Mouse (Mus musculus) thymus, adult 18-20 months (tissue): Measurements from ENCODE around the gene Prap1.

ENCODE experiments used
- DNase-seq, 2 experiments: peaks; one replicate each; pipeline ENCODE4 v3.0.0; 2022; ENCODE audit warnings: mixed read lengths in 2 of 2

The Prap1 gene

DNA sequence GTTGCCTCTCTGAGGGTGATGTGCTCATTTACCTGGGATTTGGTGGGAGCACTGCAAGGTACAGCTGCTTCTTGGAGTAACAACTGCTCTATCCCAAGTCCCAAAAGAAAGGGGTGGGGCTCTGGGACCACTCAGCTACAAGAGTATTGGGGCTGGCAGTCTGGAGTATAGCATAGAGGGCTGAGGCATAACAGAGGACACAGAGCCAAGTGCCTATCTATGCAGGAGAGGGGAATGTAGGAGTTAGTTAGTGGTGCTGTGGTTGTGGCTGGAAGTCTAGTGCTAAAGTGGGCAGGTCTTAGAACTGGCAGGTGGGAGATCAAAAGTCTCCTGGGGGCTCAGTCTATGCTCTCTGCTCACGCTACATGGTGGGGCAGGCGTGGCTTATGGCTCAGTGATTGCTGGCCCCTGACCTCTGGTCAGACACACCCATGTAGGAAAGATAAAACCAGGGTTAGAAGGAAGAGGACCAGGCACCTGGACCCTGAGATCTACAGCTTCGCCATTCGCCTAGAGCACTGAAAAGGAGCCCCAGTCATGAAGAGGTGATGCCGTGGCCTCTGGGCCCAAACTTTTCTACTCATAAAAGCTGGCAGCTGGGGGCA, at the start of gene Prap1:
Prap1 (plus strand) TSS at position 472 of the 605 bp plus-strand sequence.
- DNase-seq: no peak

DNA sequence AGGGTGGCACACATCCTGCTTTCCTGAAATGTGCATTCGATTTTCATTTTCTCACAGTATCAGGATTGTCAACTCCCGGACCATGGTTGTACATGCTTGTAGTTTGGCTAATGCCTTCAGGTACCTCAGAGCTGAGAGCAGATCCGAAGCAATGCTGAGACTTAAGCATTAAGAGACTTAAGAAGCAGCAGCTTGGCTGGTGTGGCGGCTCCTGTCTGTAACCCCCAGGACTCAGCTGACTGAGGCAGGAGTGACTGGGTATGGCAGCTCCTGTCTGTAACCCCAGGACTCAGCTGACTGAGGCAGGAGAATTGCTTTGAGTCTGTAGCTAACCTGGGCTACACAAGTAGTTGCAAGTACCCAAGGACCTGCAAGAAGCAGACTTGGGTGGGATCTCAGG, 47.6 kb upstream of the Prap1 start:
- DNase-seq: no peak

- no peak for DNase-seq
Measured at GRCm38 (mm10) chr7:140047811-140048311, 45.3 kb upstream of the Prap1 start.

GRCm38 (mm10) chr7:140048361-140049114, 44.7 kb upstream of the Prap1 start, which contains the start of gene Msx3:
Msx3 (minus strand) TSS chr7:140049089.
- no peak for DNase-seq

GRCm38 (mm10) chr7:140049115-140049689, 44.0 kb upstream of the Prap1 start:
- DNase-seq: no peak

DNA sequence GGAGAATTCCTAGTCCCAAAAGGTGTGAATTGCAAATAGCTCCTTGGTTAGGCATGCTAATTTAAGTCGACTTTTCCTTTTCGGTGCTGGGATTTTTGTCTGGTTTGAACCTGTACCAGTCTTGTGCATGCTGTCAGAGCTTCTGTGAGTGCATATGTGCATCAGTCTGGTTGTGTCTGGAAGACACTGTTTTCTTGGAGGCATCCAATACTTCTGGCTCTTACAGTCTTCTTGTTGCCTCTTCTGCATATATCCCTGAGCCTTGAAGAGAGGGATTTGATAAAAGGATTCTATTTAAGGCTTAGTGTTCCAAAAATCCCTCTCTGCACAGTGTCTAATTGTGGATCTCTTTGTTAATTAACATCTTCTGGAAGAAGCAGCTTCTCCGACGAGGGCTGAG, 39.1 kb upstream of the Prap1 start:
- no peak for DNase-seq

GRCm38 (mm10) chr7:140057413-140058407, 35.5 kb upstream of the Prap1 start:
- no peak for DNase-seq

GRCm38 (mm10) chr7:140058528-140058927, 34.7 kb upstream of the Prap1 start:
- no peak for DNase-seq

DNA sequence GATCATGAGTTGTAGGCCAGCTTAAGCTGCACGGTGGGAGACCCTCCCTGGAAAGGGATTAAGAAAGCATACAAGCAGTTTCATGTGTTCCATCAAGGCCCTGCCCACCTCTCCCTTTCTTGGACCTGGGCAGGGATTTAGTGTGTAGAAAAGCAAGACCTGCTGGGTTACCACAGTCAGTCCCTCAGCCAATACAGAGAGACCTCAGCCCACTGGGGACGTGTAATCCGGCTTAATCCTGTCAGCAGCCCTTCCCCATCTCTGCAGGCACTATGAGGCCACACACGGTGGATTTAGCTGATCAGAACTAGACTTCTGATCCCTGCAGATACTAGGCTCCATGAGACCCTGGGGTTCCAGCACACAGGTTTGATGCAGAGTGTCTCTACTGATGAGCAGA, 33.6 kb upstream of the Prap1 start:
- no peak for DNase-seq

- no peak for DNase-seq
Measured at GRCm38 (mm10) chr7:140060936-140061831, 32.0 kb upstream of the Prap1 start.

DNA sequence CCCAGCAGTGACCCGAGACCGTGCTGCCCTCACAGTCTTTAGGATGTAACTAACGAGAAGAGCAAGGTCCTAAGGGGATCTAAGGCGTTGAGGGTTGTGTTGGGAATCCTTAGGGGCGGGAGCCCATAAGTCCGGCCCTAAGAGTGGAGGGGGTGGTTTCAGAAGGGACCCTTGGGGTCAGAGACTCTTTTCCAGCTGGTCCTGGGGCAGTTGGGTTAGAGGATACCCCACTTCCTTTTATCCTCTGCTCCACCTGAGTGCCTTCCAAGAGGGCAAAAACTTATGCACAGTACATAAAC, 31.4 kb upstream of the Prap1 start:
- no peak for DNase-seq

- no peak for DNase-seq
Measured at GRCm38 (mm10) chr7:140062307-140062706, 30.9 kb upstream of the Prap1 start.

DNA sequence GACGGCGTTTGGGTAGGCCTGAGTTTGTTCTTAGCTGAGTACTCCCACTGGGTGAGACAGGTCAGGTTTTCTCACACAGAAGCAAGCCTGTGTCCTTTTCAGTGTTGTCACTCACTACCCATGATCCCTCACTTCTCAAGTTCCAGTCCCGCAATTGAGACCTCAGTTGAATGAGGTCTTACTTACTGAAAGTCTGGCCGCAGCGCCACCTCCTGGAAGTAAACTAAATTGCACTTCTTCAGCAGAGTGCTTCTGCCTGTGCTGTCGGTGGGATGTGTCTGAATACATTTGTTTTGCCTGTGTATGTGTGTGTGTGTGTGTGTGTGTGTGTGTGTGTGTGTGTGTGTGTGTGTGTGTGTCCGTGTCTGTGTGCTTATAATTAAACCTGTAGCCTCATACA, 30.1 kb upstream of the Prap1 start:
- DNase-seq: peak in 1 of 2 experiments; percentile 10

DNA sequence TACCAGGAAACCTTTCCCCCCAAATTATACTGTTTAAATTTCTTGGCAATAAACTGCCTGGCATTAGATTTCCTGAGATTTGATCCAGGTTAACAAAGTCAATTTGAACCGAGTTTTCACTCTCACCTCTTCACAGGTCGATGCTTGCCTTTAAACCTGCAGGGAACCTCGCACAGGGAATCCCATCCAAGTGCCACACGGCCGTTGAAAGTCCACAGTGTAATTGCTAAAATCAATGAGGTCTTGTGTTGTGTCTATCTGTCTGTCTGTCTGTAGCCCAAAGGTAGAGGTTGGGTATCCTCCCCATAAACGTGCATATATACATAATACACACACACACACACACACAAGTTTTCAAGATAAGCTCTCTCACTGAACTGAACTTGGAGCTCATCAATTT, 25.8 kb upstream of the Prap1 start:
- DNase-seq: no peak

DNA sequence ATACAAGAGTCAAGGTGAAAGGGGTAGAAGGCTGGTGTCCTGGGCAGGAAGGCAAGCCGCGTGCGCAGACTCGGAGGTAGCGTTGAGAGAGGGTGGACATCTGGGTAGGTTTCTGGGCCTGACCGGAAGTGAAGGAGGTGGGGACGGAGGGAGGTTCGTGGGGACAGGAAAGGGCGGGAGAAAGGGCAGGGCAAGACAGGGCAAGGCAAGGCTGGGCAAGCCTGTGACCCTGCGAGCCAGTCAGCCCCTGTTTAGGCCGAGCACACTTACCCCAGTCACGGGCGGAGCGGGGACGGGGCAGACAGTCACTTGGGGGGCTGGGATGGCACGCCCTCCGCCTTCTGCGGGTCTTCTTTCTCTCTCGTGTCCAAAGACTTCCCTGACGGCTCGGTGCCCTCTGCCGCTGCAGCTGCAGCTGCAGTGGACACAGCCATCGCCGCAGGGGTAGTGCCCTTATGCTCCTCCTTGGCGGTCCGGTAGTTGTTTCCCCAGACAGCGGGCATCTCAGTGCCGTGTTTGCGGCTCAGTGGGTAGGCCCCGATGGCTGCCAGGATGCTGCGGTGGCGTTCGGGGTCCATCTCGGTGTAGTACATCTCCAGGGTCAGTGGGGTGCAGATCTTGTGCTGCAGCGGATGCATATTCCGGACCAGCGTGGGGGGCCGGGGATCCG, 23.0 kb upstream of the Prap1 start:
- no peak for DNase-seq

DNA sequence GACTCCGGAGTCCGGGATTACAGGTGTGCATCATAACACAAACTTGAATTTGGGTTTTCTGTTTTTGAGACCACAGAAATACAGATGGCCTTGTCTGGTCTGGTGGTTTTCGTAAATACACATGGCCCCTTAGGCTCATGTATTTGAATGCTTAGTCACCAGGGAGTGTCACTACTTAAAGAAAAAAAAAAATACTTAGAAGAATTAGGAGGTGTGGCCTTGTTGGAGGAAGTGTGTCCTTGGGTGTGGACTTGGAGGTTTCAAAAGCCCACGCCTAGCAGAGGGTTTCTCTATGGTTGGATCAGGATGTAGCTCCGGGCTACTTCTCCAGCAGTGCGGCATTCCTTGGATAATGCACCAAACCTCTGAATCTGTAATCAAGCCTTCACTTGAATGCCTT, 15.5 kb upstream of the Prap1 start:
- no peak for DNase-seq

- DNase-seq: no peak
Measured at GRCm38 (mm10) chr7:140078711-140079110, 14.5 kb upstream of the Prap1 start.

DNA sequence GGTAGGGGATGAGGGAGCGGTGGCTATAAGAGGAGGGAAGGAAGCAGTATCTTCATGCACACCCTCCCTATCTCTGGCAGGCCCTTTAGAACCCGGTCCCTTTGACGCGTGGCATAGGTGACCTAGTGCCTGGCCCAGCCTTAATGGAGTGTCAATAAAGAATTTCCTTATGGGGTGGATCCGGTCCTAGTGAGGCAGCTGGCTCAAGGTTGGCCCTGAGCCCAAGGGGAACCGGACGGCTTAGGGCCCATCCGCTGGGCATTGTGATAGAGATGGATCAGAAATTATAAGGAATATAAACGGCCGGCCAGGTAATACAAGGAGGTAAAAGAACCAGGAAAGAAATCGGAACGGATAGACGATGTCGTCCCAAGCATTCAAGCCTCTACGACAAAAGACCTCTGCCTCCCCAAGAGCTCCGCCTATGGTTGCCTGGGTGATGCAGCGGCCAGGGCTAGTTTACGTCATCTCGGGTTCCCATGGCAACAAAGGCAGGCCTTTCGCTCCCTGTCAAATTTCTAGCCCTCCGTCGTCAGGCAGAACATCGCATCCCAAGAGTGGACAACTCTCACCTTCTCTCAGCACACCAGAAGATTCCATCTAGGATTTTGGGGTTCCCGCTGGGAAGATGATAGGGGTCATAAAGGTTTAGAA, 12.6 kb upstream of the Prap1 start:
- peak in 1 of 2 experiments; percentile 17 for DNase-seq

- DNase-seq: no peak
Measured at GRCm38 (mm10) chr7:140081408-140082241, 11.6 kb upstream of the Prap1 start.

- DNase-seq: no peak
Measured at GRCm38 (mm10) chr7:140082242-140082678, 10.9 kb upstream of the Prap1 start, which contains the start of gene Caly. Caly (minus strand) TSS chr7:140082548.
